Mouse (Mus musculus) midbrain, embryonic 10.5 days (tissue): ENCODE results near the gene Fjx1. TPM values are rescaled to one million over a fixed set of nuclear protein-coding genes. Genes with fewer than 3 reads are reported as not detected.
A peak's percentile ranks its signal among the peaks of the same experiment; 100 is the strongest.

Experiments used
- DNase-seq: peaks from one replicate; pipeline ENCODE4 v3.0.0-alpha.2; 2017; ENCODE audit warnings: low spot score
- H3K27ac ChIP-seq: fragments of 300-500 bp; sonication (generic); replicated peaks from 2 replicates; pipeline ENCODE4 v1.5.1; 2016; ENCODE audit warnings: mild to moderate bottlenecking
- H3K27me3 ChIP-seq: fragments of 300-500 bp; sonication (generic); 2 replicates; pipeline ENCODE4 v1.6.1; 2016; ENCODE audit warnings: low read depth, mild to moderate bottlenecking; ENCODE audit not compliant: poor library complexity, severe bottlenecking
- H3K36me3 ChIP-seq: fragments of 300-500 bp; sonication (generic); 2 replicates; pipeline ENCODE4 v1.6.1; 2016; ENCODE audit warnings: mild to moderate bottlenecking, moderate library complexity
- H3K4me1 ChIP-seq: fragments of 300-500 bp; sonication (generic); 2 replicates; pipeline ENCODE4 v1.6.1; 2016
- H3K4me3 ChIP-seq: fragments of 300-500 bp; sonication (generic); 2 replicates; pipeline ENCODE4 v1.5.1; 2016; ENCODE audit warnings: mild to moderate bottlenecking, moderate library complexity
- H3K9me3 ChIP-seq: fragments of 300-500 bp; sonication (generic); replicated peaks from 2 replicates; pipeline ENCODE4 v1.6.1; 2016; ENCODE audit warnings: mild to moderate bottlenecking
- WGBS: fragments of 180-500 bp; shearing (Covaris S2); methylation state at CpG from one replicate; pipeline ENCODE4 v1.1.7; 2016; 5-methylcytosine and 5-hydroxymethylcytosine counted together
- polyA plus RNA-seq: library from polyadenylated mRNA; unstranded; fragments of >200 nt; fragmentation: Nextera tagmentation; extraction: Ambion mirVana; gene quantifications from 2 replicates; pipeline ENCODE4 v1.2.1, GENCODE M21; 2016

Gene Fjx1
- polyA plus RNA-seq, 1 experiment from 2014 or later: 17.1 TPM

DNA sequence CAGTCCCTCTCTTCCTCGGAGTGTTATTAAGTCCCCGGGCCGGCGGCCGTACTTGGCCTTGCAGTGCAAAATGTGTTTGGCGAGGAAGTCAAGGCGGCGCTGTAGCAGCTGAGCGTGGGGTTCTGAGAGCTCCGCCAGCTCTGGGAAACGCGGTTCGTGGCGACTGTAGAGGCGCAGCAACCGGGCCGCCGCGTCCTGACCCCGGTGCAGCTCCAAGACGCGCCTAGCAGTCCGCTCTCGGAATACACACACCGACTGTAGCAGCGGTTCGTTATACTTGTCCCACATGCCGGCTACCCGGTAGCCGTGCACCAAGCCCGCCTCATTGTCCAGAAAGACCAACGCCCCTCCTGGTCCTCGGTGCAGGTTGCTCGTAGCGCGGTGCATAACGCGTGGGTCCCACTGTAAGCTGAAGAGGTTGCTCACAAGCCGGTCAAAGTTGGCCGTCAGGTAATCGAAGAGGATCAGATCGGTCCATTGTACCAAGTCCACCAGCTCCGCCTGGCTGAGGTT, 2.0 kb downstream of the Fjx1 start:
- under 1% methylated on average over 43 of the region's 43 CpGs for WGBS
- Histone ChIP-seq H3K27ac (peak overlapping the region; percentile 98), H3K9me3 (no peaks in the 10 kb centered on the region), H3K4me1 (peaks cover 48% of the 10 kb centered on the region), H3K36me3 (peaks cover 20% of the 10 kb centered on the region), H3K27me3 (peaks cover 22% of the 10 kb centered on the region), H3K4me3 (peak overlapping the region; percentile 88)
- peak; percentile 75 for DNase-seq

DNA sequence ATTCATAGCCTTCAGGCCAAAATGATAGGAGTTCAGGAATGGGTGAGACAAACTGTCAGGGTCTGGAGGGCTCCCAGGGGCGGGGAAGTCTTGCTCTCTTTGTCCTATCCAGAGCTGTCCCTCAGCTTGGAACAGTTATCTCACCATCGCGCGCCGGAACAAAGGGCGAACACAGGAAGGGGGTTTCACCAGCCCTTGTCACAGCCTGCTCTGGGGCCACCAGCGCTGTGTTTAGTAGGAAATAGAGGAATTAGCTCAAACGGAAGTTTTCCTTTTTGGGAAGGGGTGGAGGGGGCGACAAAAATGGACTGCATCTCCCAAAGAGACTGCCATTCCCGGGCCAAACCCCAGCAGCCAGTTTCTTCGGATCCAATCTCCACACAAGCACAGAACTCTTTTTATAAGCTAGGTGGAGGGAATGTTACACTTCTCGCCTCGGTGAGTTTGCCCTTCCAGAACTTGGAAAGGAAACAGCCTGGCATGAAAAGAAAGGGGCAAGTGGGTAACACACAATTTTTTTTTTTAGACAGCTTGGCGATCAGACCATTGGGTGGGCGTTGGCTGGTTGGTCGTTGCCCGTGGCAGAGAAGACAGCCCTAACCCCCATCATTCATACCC, 2.6 kb downstream of the Fjx1 start:
- DNase-seq: peak; percentile 86
- H3K27ac ChIP-seq: peak overlapping the region; percentile 98
- peaks cover 20% of the 10 kb centered on the region for H3K36me3 ChIP-seq
- peaks cover 48% of the 10 kb centered on the region for H3K4me1 ChIP-seq
- H3K27me3 ChIP-seq: peaks cover 16% of the 10 kb centered on the region
- no peaks in the 10 kb centered on the region for H3K9me3 ChIP-seq
- WGBS: under 1% methylated on average over 17 of the region's 17 CpGs
- peak overlapping the region; percentile 88 for H3K4me3 ChIP-seq

DNA sequence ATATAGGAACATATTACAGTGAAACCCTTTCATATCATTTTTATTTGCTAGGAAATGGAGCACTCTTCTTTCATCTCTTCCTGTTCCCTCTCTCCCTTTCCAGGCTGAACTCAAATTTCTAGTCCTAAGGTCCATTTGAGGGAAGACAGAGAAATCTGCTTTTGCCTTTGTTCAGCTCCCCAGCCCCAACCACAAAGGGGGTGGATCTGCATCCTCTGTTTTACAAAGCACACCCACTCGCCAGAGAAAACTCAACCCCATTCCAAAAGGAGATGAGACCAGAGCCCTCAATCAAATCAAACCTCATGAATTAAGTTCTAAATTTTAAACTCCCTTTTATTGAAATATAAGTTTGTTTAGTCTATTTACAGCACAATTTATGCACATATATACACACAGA, 3.2 kb downstream of the Fjx1 start:
- Histone ChIP-seq H3K27ac (peak overlapping the region; percentile 98), H3K36me3 (peaks cover 20% of the 10 kb centered on the region), H3K9me3 (no peaks in the 10 kb centered on the region), H3K4me1 (peaks cover 48% of the 10 kb centered on the region), H3K27me3 (peaks cover 9% of the 10 kb centered on the region), H3K4me3 (peak overlapping the region; percentile 88)
- no peak for DNase-seq
- 15% methylated on average over 1 of the region's 1 CpGs for WGBS

DNA sequence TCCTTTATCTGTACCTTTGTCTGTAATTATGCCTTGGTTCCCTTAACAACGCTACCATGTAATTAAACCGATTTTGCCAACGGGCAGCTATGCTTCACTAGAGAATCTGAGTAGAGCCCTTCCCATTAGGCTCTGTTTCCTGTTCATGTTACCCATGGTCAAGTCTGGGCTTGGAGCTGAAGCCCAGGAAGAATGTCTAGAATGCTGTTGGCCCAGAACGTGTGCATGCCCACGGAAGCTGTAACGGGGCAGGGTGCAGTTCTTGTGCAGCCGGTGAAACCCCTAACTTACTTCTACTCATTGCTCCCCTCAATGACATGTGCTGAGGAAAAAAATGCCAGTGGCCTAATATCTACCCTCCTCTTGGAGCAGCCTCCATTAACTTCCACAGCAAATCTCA, 4.5 kb downstream of the Fjx1 start:
- Histone ChIP-seq H3K27me3 (peaks cover 4% of the 10 kb centered on the region; the same call in 1 of the 2 replicates), H3K4me3 (no peak overlapping the region), H3K36me3 (peaks cover 20% of the 10 kb centered on the region), H3K9me3 (no peaks in the 10 kb centered on the region), H3K4me1 (peaks cover 46% of the 10 kb centered on the region), H3K27ac (no peak overlapping the region)
- 91% methylated on average over 7 of the region's 7 CpGs for WGBS
- DNase-seq: no peak

DNA sequence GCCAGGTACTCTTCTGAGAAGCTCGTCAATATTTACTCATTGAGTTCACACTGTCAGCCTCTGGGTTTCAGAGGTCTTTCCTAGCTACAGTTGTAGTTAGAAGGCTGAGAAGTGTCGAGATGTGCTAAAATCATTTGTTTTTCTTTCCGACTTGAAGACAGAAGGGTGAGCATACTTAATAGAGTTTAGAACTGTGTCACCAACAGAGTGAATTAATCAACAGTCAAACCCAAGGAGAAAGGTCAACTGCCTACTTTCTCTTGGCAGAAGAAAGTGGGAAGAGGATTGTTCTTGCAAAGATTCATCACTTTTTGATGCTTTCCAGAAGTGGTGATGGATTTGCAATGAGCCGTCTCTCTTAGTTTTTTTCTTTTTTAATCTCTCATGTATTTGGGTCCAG, 5.4 kb downstream of the Fjx1 start:
- Histone ChIP-seq H3K4me3 (no peak overlapping the region), H3K27me3 (peaks cover 4% of the 10 kb centered on the region; the same call in 1 of the 2 replicates), H3K9me3 (no peaks in the 10 kb centered on the region), H3K27ac (no peak overlapping the region), H3K36me3 (peaks cover 20% of the 10 kb centered on the region), H3K4me1 (peaks cover 36% of the 10 kb centered on the region)
- WGBS: 88% methylated on average over 4 of the region's 4 CpGs
- no peak for DNase-seq

DNA sequence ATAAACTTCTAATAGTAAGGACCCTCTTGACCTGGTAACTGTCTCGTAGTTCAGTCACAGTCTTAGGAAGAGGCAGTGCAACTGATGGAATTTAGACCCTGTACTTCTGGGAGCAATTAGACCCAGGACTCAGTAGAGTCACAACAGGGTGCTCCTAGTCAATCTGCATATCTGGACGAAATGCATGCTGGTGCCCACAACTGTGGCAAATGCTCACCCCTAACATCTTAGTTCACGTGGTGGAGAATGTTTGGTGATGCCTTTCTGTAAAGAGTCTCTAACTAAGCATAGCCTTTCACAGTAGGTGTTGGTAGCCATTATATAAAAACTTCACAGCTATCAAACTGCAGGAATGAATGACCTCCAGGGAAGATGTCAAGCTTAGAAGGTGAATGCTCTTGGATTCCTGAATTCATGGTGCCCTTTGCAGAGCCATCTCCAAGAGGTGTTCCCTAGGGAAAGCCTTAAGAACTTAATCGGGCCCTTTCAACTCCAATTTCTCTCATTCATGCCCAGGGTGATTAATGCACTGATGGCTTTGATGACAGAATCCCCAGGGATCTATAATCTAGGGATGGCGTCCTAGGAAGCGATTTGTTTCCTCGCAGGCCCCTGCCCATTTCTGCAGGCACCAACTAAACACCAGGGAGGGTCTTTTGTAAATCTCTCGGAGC, 14.8 kb downstream of the Fjx1 start:
- peak; percentile 35 for DNase-seq
- H3K36me3 ChIP-seq: no peaks in the 10 kb centered on the region
- peaks cover 20% of the 10 kb centered on the region for H3K27me3 ChIP-seq
- WGBS: 21% methylated on average over 8 of the region's 8 CpGs
- no peak overlapping the region for H3K27ac ChIP-seq
- no peak overlapping the region for H3K4me3 ChIP-seq
- peaks cover 23% of the 10 kb centered on the region for H3K4me1 ChIP-seq
- H3K9me3 ChIP-seq: no peaks in the 10 kb centered on the region

DNA sequence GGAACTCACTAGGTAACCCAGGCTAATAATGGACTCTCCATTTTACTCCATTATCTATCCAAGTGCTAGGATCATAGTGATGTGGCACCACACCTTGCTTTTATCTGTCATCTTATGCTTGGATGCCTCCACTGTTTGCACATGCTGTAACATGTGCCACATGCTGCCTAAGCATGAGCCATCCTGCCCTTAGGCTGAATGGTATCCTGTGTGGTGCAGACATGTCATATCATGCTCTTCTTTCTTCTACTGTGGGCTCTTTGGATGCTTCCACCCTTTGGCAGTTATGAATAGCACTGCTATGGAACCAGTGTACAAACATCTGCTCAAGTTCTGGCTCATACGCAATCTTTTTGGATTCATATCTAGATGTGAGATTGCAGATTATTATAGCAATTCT, 18.4 kb downstream of the Fjx1 start:
- no peak for DNase-seq

DNA sequence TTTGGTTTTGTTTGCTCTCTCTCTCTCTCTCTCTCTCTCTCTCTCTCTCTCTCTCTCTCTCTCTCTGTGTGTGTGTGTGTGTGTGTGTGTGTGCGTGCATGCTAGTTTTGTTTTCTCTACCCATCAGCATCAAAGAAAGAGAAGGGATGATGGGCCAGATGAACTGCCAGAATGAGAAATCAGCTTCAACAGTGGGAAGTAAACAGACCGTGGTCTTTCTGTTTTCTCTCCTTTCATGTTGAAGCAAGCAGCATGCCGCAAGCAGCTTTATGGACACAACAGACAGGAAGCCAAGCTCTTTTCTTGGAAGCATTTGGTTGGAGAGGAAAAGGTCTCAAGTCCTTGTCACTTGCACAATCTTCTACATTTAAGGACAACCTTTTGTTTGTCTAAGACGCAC, 21.2 kb downstream of the Fjx1 start:
- H3K4me3 ChIP-seq: no peak overlapping the region
- DNase-seq: no peak
- H3K36me3 ChIP-seq: no peaks in the 10 kb centered on the region
- H3K27ac ChIP-seq: no peak overlapping the region
- WGBS: 67% methylated on average over 3 of the region's 4 CpGs
- no peaks in the 10 kb centered on the region for H3K9me3 ChIP-seq
- H3K4me1 ChIP-seq: peaks cover 22% of the 10 kb centered on the region
- H3K27me3 ChIP-seq: peaks cover 9% of the 10 kb centered on the region; the same call in 1 of the 2 replicates

More for the DNA sequence above, 18.4 kb downstream of the Fjx1 start:
- Histone ChIP-seq H3K4me3 (no peak overlapping the region), H3K9me3 (no peaks in the 10 kb centered on the region), H3K27me3 (peaks cover 9% of the 10 kb centered on the region; the same call in 1 of the 2 replicates), H3K4me1 (peaks cover 25% of the 10 kb centered on the region), H3K36me3 (no peaks in the 10 kb centered on the region), H3K27ac (no peak overlapping the region)
- WGBS: 100% methylated on average over 1 of the region's 1 CpGs

DNA sequence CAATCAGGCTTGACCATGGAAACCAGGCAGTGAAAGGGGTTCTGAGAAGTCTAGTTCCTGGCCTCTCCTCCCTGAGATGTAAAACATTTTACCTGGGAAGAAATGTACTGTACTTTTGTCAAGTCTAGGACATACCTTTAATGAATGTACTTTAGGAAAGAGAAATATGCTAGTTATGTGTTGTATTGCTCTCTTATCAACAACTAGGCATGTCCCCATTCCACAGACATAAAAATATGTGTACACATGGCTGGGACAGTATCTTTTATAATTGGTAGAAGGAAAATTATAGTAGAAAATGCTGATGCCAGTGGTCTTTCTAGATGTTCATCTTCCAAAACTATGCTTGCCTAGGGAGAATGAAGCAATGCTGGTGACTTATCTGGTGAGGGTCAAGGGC, 24.3 kb downstream of the Fjx1 start:
- Histone ChIP-seq H3K36me3 (no peaks in the 10 kb centered on the region), H3K4me1 (peaks cover 27% of the 10 kb centered on the region), H3K27ac (no peak overlapping the region), H3K27me3 (peaks cover 12% of the 10 kb centered on the region), H3K9me3 (no peaks in the 10 kb centered on the region), H3K4me3 (no peak overlapping the region)
- no peak for DNase-seq

DNA sequence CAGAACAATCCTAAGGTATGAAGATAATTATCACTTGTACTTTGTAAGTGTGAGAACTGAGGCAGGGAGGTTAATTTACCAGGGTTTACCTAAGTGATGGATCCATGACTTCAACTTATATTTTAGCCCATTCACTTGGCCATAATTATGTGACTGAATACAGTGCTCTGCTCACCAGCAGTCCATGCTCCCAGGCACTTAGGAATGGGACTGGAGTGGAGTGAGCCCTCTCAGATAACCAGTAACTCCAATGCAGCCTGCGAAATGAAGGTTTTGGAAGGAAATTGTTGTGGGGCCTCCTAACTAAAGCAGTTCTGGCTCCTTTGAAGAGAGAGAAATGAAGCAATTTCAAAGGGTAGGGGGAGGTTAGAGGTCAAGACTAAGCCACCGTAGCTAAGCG, 25.9 kb downstream of the Fjx1 start:
- peak; percentile 19 for DNase-seq
- 14% methylated on average over 3 of the region's 3 CpGs for WGBS
- peaks cover 12% of the 10 kb centered on the region for H3K27me3 ChIP-seq
- no peaks in the 10 kb centered on the region for H3K36me3 ChIP-seq
- no peaks in the 10 kb centered on the region for H3K9me3 ChIP-seq
- peaks cover 27% of the 10 kb centered on the region for H3K4me1 ChIP-seq
- H3K4me3 ChIP-seq: no peak overlapping the region
- H3K27ac ChIP-seq: no peak overlapping the region

DNA sequence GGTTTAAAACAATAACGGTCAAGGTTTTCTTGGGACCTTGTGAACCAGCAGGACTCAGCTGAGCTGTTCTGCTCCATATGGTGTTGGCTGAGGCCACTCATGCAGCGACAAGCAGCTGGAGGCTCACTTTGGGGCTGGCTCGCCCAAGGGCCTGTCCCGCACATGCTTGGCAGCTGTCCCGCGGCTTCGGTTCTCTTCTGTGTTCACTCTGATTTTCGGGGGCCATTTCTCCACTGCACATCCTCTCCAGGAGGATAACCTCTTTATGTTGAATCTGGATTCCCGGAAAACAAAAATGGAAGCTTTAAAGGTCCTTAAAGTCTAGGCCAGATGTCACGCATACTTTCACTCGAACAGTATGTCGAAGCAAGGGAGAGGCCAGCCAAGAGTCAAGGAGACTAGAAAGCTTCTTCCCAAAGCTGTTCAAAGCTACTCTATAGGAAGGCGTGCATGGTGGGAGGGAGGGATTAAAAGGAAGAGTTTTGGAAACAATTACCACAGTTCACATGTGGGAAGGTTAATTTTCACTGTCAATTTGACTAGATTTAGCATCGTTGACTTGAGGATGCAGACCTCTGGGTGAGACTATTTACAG, 36.1 kb downstream of the Fjx1 start:
- no peaks in the 10 kb centered on the region for H3K9me3 ChIP-seq
- H3K27me3 ChIP-seq: 0 out of 2 replicates have a peak, but pooled peaks cover 5% of the 10 kb centered on the region
- no peak overlapping the region for H3K27ac ChIP-seq
- H3K4me3 ChIP-seq: no peak overlapping the region
- no peak for DNase-seq
- H3K36me3 ChIP-seq: no peaks in the 10 kb centered on the region
- H3K4me1 ChIP-seq: no peaks in the 10 kb centered on the region
- WGBS: 90% methylated on average over 14 of the region's 14 CpGs

DNA sequence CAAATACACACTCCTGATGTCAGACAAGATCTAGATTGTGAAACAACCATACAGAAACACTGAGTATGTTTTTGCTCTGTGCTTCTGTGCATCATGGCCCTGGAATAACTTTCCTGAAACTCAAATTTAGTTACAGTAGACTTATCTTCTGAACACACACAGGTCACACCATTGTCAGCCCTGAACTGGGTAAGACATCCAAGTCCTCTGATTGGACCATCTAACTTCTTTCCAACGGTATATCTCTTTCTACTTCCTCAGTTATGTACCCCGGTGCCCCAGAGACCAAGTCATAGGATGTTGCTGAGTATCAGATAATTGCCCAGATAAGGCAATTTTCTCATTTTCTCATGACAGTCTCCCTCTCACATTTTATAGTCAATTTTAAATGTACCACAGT, 39.6 kb downstream of the Fjx1 start:
- no peak overlapping the region for H3K4me3 ChIP-seq
- H3K36me3 ChIP-seq: no peaks in the 10 kb centered on the region
- WGBS: 90% methylated on average over 2 of the region's 2 CpGs
- no peak for DNase-seq
- H3K27me3 ChIP-seq: peaks cover 9% of the 10 kb centered on the region; the same call in 1 of the 2 replicates
- H3K4me1 ChIP-seq: peaks cover 5% of the 10 kb centered on the region
- H3K9me3 ChIP-seq: no peaks in the 10 kb centered on the region
- H3K27ac ChIP-seq: no peak overlapping the region

DNA sequence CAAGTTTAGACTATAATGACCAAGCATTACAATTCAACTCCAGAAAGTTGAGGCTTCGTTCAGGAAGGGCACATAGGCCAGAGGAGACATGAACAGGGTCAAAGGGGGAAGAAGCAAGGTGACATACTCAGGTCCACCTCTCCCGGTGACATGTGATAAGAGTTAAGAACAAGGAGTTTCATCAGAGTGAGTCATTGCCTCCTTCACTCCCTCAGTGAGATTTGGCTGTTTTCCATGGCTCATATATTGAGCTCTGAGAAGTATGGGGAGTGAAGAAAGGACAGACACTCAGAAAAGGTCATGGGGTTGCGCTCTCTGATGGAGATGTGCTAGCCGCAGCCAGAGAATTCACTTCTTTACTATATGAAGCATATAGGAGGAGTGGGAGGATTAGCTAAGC, 41.7 kb downstream of the Fjx1 start:
- Histone ChIP-seq H3K36me3 (no peaks in the 10 kb centered on the region), H3K9me3 (no peaks in the 10 kb centered on the region), H3K4me3 (no peak overlapping the region), H3K27me3 (peaks cover 14% of the 10 kb centered on the region; the same call in 1 of the 2 replicates), H3K27ac (no peak overlapping the region), H3K4me1 (peaks cover 11% of the 10 kb centered on the region)
- no peak for DNase-seq
- WGBS: 83% methylated on average over 4 of the region's 4 CpGs
